Mouse (Mus musculus) G1E (cell line): ENCODE measurements at regions not wholly inside any gene's neighbourhood (a gene's known extent, or its start where the extent isn't known, plus 50 kb on each side); places are given as distances from the start of the nearest gene placed in this dataset.

Source experiments
- CTCF ChIP-seq: IDR thresholded peaks from 2 replicates; pipeline ENCODE4 v1.5.1; 2012; ENCODE audit warnings: low read depth, low read length, inconsistent platforms, mixed read lengths
- GATA1 ChIP-seq: IDR thresholded peaks from 2 replicates; pipeline ENCODE4 v1.6.1; 2012; ENCODE audit warnings: borderline replicate concordance, low read length, inconsistent platforms, mixed read lengths
- GATA2 ChIP-seq: IDR thresholded peaks from 2 replicates; pipeline ENCODE4 v1.6.1; 2012; ENCODE audit warnings: low read depth, low read length, inconsistent platforms, borderline replicate concordance
- POLR2AphosphoS5 ChIP-seq: IDR thresholded peaks from 2 replicates; pipeline ENCODE4 v1.6.1; 2012; ENCODE audit warnings: low read depth, low read length, inconsistent platforms; ENCODE audit not compliant: insufficient replicate concordance
- TAL1 ChIP-seq: conservative IDR thresholded peaks from 2 replicates; pipeline ENCODE4 v1.6.1; 2012; ENCODE audit warnings: low read depth, low read length, inconsistent platforms, mixed read lengths

DNA sequence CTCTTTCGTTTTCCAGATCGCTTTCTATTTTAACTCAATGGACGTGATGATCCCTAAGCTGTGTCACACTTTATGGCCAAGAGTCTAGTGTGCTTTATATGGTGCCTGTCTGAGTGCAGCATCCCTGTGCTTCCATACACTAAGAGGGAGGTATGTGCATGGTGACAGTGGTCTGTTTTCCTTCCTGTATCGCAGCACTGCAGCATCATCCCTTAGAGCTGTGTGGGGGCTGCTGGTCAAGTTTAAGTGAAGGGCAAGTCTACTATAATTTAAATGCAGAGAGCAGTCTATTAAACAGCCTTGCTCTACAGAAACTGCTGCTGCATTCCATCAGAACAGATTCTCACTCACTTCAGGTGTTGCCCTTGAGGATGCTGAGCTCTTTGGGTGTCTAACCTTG, 213.8 kb upstream of the Sel1l start:
- no peak for TF ChIP-seq GATA1
- no peak for TF ChIP-seq CTCF
- no peak for TF ChIP-seq POLR2AphosphoS5
- TF ChIP-seq TAL1: no peak
- no peak for TF ChIP-seq GATA2
